Mouse (Mus musculus) embryo, embryonic 10.5 days (tissue): ENCODE measurements around the gene Mxd1.

Source experiments
- DNase-seq: peaks from one replicate; pipeline ENCODE4 v3.0.0-alpha.2; 2015; ENCODE audit warnings: low spot score

Mxd1 gene

GRCm38 (mm10) chr6:86668580-86669239 lies at the start of gene Mxd1:
Mxd1 (minus strand) TSS chr6:86669161.
- DNase-seq, result no peak

- no peak for DNase-seq
Measured at GRCm38 (mm10) chr6:86708072-86708774, 39.3 kb upstream of the Mxd1 start.

GRCm38 (mm10) chr6:86702577-86702976 lies 33.6 kb upstream of the Mxd1 start:
- DNase-seq, result no peak

- DNase-seq, result no peak
Measured at GRCm38 (mm10) chr6:86697903-86698302, 28.9 kb upstream of the Mxd1 start.

- no peak for DNase-seq
Measured at GRCm38 (mm10) chr6:86696213-86696612, 27.3 kb upstream of the Mxd1 start.

GRCm38 (mm10) chr6:86694465-86694864 lies 25.5 kb upstream of the Mxd1 start:
- DNase-seq, result peak; percentile 69

- DNase-seq, result no peak
Measured at GRCm38 (mm10) chr6:86689671-86690070, 20.7 kb upstream of the Mxd1 start.

GRCm38 (mm10) chr6:86686971-86687370 lies 18.0 kb upstream of the Mxd1 start:
- DNase-seq, result no peak

- DNase-seq, result no peak
Measured at GRCm38 (mm10) chr6:86684655-86685011, 15.7 kb upstream of the Mxd1 start.

GRCm38 (mm10) chr6:86683872-86684654 lies 15.1 kb upstream of the Mxd1 start, which contains the start of gene Snrnp27:
Snrnp27 (minus strand) TSS chr6:86684522.
- DNase-seq, result peak; percentile 94

- DNase-seq, result no peak
Measured at GRCm38 (mm10) chr6:86681289-86681688, 12.3 kb upstream of the Mxd1 start.

GRCm38 (mm10) chr6:86678341-86678740 lies 9.4 kb upstream of the Mxd1 start:
- DNase-seq, result no peak

GRCm38 (mm10) chr6:86670873-86671272 lies 1.9 kb upstream of the Mxd1 start:
- peak; percentile 88 for DNase-seq

- peak; percentile 100 for DNase-seq
Measured at GRCm38 (mm10) chr6:86669240-86669727, 323 bp upstream of the Mxd1 start.

- DNase-seq, result no peak
Measured at GRCm38 (mm10) chr6:86667061-86667460, 1.9 kb downstream of the Mxd1 start.

- DNase-seq, result no peak
Measured at GRCm38 (mm10) chr6:86665560-86666307, 3.2 kb downstream of the Mxd1 start.

GRCm38 (mm10) chr6:86665076-86665475 lies 3.9 kb downstream of the Mxd1 start:
- no peak for DNase-seq

- no peak for DNase-seq
Measured at GRCm38 (mm10) chr6:86660161-86660877, 8.6 kb downstream of the Mxd1 start.

- no peak for DNase-seq
Measured at GRCm38 (mm10) chr6:86658501-86658900, 10.5 kb downstream of the Mxd1 start.

GRCm38 (mm10) chr6:86654270-86654916 lies 14.6 kb downstream of the Mxd1 start:
- DNase-seq, result no peak

GRCm38 (mm10) chr6:86653026-86653425 lies 15.9 kb downstream of the Mxd1 start:
- no peak for DNase-seq
